Comparison of ENCODE assay signal across 13 mouse cellular contexts in genomic region chr13:53033189-53033943, GRCm38 (mm10). TPM values are rescaled to one million over a fixed set of nuclear protein-coding genes. Genes with fewer than 3 reads are reported as not detected.
DNase-seq lines count a peak whose midpoint lies in the region; ATAC-seq and TF ChIP-seq lines count a peak whose summit lies in the region.
"Had no signal": no experiment of that assay in that cellular context is flagged by ENCODE, and none has a peak within 500 bp of the region (broad histone marks: within the 10 kb centered on the region; RNA-seq: fewer than 3 reads in every experiment).

No protein-coding gene starts in this region.

- peak; percentile 81 for ATAC-seq in limb, embryonic 14.5 days (ENCODE audit: low FRiP score, low read depth)
- ATAC-seq in hindbrain, embryonic 16.5 days = no peak
- ATAC-seq: midbrain, embryonic 15.5 days had no signal

- peak; percentile 19 for DNase-seq in urinary bladder, postnatal 25 days (ENCODE audit: low spot score)
- no peak for DNase-seq in urinary bladder, adult 2 months (ENCODE audit: low spot score)
- DNase-seq in heart, adult 11 months = peak; percentile 97
- peak; percentile 51 for DNase-seq in limb, embryonic 14.5 days (ENCODE audit: low spot score)
- no peak for DNase-seq in left cerebral cortex, adult 11 months (ENCODE audit: low spot score)
- no peak for DNase-seq in layer of hippocampus, postnatal 10 days (ENCODE audit: low spot score in 2 of 2)
- DNase-seq: thymus, adult 18-20 months had no signal

- no peaks in the 10 kb centered on the region for H3K27me3 ChIP-seq in limb, embryonic 14.5 days (ENCODE audit: control insufficient read depth, insufficient read depth, low read length)
- no peaks in the 10 kb centered on the region; the same call in 1 of the 2 replicates for H3K27me3 ChIP-seq in hindbrain, embryonic 16.5 days (replicated peaks; ENCODE audit: control insufficient read depth, insufficient read depth, low read length)
- H3K27me3 ChIP-seq: hindbrain, embryonic 15.5 days; midbrain, embryonic 15.5 days had no signal

- TF ChIP-seq POLR2A in limb, embryonic 14.5 days (IDR thresholded peaks at IDR 0.05; ENCODE audit: borderline replicate concordance, extremely low read depth, insufficient read depth, insufficient read length) = no peak

- H3K4me1 ChIP-seq in limb, embryonic 14.5 days (ENCODE audit: control insufficient read depth, insufficient read depth, low read length) = no peaks in the 10 kb centered on the region
- no peaks in the 10 kb centered on the region for H3K4me1 ChIP-seq in hindbrain, embryonic 16.5 days (ENCODE audit: control insufficient read depth, insufficient read depth, low read depth, low read length)
- H3K4me1 ChIP-seq: hindbrain, embryonic 15.5 days; midbrain, embryonic 15.5 days had no signal

- H3K36me3 ChIP-seq in limb, embryonic 14.5 days (ENCODE audit: control insufficient read depth, insufficient read depth, low read length) = no peaks in the 10 kb centered on the region
- no peaks in the 10 kb centered on the region for H3K36me3 ChIP-seq in hindbrain, embryonic 16.5 days (ENCODE audit: control insufficient read depth, insufficient read depth, low read length)
- H3K36me3 ChIP-seq: G1E; hindbrain, embryonic 15.5 days; midbrain, embryonic 15.5 days had no signal

- no peak overlapping the region for H3K4me3 ChIP-seq in limb, embryonic 14.5 days (replicated peaks; ENCODE audit: low read length)
- H3K4me3 ChIP-seq in hindbrain, embryonic 16.5 days (ENCODE audit: low read length) = no peak overlapping the region
- H3K4me3 ChIP-seq: erythroblast, embryonic 14.5 days; hindbrain, embryonic 15.5 days; left cerebral cortex, adult 2 months; midbrain, embryonic 15.5 days had no signal

- no peak overlapping the region for H3K27ac ChIP-seq in limb, embryonic 14.5 days (replicated peaks; ENCODE audit: low read depth, low read length)
- no peak overlapping the region for H3K27ac ChIP-seq in hindbrain, embryonic 16.5 days (ENCODE audit: low read depth, low read length)
- H3K27ac ChIP-seq: hindbrain, embryonic 15.5 days; left cerebral cortex, adult 2 months; midbrain, embryonic 15.5 days had no signal

- H3K9me3 ChIP-seq in limb, embryonic 14.5 days (ENCODE audit: control insufficient read depth, low read length) = no peaks in the 10 kb centered on the region
- no peaks in the 10 kb centered on the region for H3K9me3 ChIP-seq in hindbrain, embryonic 16.5 days (ENCODE audit: control insufficient read depth, low read length)
- H3K9me3 ChIP-seq: hindbrain, embryonic 15.5 days; midbrain, embryonic 15.5 days had no signal

- H3K9ac ChIP-seq in limb, embryonic 14.5 days (ENCODE audit: low read depth, low read length, severe bottlenecking) = no peak overlapping the region
- no peak overlapping the region for H3K9ac ChIP-seq in hindbrain, embryonic 16.5 days (ENCODE audit: low read depth, low read length)
- H3K9ac ChIP-seq: hindbrain, embryonic 15.5 days; midbrain, embryonic 15.5 days had no signal

- 64% methylated on average over 10 of the region's 10 CpGs for WGBS in limb, embryonic 14.5 days
- 81% methylated on average over 10 of the region's 10 CpGs for WGBS in hindbrain, embryonic 16.5 days

- H3K4me2 ChIP-seq in limb, embryonic 14.5 days (replicated peaks; ENCODE audit: low read depth, low read length, severe bottlenecking) = no peak overlapping the region
- no peak overlapping the region for H3K4me2 ChIP-seq in hindbrain, embryonic 16.5 days (ENCODE audit: low read length)
- H3K4me2 ChIP-seq: hindbrain, embryonic 15.5 days; midbrain, embryonic 15.5 days had no signal

RNA-seq across cellular contexts. Expression of gene Nfil3, which starts 52.5 kb away (rescaled TPM):
- 1.7 and 1.9 TPM in 2 replicates for polyA plus RNA-seq in urinary bladder, adult 2 months (2012; rRNA removed)
- polyA plus RNA-seq in limb, embryonic 14.5 days (2012; rRNA removed) = 8.2 and 9.2 TPM in 2 replicates
- polyA plus RNA-seq in limb, embryonic 14.5 days (2014; fragmentation: Nextera tagmentation; extraction: Ambion mirVana) = 26.8 and 29.5 TPM in 2 replicates
- 44.8 and 46.0 TPM in 2 replicates for polyA plus RNA-seq in hindbrain, embryonic 16.5 days (2015; fragmentation: Nextera tagmentation; extraction: Ambion mirVana)
- total RNA-seq in layer of hippocampus, postnatal 10 days (2021) = 10 to 100 TPM; 12.3 to 12.9 TPM

Comparison
In these comparisons a context has a peak if more than half of its experiments do, and no peak if none do; other contexts are left out.
1. DNase-seq: peak in urinary bladder, postnatal 25 days (single experiment), heart, adult 11 months (single experiment) and limb, embryonic 14.5 days (single experiment); none in urinary bladder, adult 2 months (single experiment), left cerebral cortex, adult 11 months (single experiment) and layer of hippocampus, postnatal 10 days (0 of 2).